ENCODE assay signal across 32 mouse cellular contexts in the genomic region with DNA sequence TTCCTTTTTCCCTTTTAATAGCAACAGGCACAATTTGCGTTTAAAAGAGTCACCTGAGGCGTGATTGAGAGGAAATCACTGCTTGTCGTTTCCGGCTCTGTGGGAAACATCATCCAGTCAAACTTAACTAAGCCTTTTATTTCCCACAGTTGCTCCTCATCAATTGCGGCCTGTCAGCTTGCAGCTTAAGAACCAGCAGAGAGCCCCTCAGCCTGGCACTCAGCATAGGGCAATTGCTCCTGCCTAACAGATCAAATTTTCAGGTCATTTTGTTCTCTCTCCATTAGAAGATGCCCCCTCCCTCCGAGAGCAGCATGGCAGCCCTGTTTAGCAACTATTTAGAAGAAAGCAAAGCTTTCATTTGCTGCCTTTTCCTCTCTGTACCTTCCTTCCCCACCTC.
DNase-seq lines count a peak whose midpoint lies in the region; ATAC-seq and TF ChIP-seq lines count a peak whose summit lies in the region.
"Had no signal": no experiment of that assay in that cellular context is flagged by ENCODE, and none has a peak within 500 bp of the region (broad histone marks: within the 10 kb centered on the region; RNA-seq: fewer than 3 reads in every experiment).

No protein-coding gene starts in this region.

- WGBS in forebrain, embryonic 10.5 days = 32% methylated on average over 6 of the region's 6 CpGs
- WGBS in forebrain, embryonic 11.5 days = 25% methylated on average over 6 of the region's 6 CpGs
- WGBS in forebrain, embryonic 12.5 days = 12% methylated on average over 6 of the region's 6 CpGs
- 21% methylated on average over 6 of the region's 6 CpGs for WGBS in forebrain, postnatal 0 days

- H3K4me1 ChIP-seq in forebrain, embryonic 10.5 days = peaks cover 11% of the 10 kb centered on the region
- H3K4me1 ChIP-seq in forebrain, embryonic 11.5 days (replicated peaks; ENCODE audit: control insufficient read depth, insufficient read depth, low read length) = no peaks in the 10 kb centered on the region
- H3K4me1 ChIP-seq in forebrain, embryonic 12.5 days = peaks cover 7% of the 10 kb centered on the region
- H3K4me1 ChIP-seq in forebrain, postnatal 0 days (ENCODE audit: insufficient read depth) = no peaks in the 10 kb centered on the region
- H3K4me1 ChIP-seq: embryonic facial prominence, embryonic 15.5 days; heart, embryonic 13.5 days; liver, embryonic 12.5 days; stomach, embryonic 15.5 days had no signal

- H3K27me3 ChIP-seq in forebrain, embryonic 10.5 days (ENCODE audit: poor library complexity, severe bottlenecking) = no peaks in the 10 kb centered on the region
- H3K27me3 ChIP-seq in forebrain, embryonic 11.5 days (ENCODE audit: control insufficient read depth, insufficient read depth, low read length) = no peaks in the 10 kb centered on the region
- H3K27me3 ChIP-seq in forebrain, embryonic 12.5 days = no peaks in the 10 kb centered on the region
- no peaks in the 10 kb centered on the region for H3K27me3 ChIP-seq in forebrain, postnatal 0 days (ENCODE audit: insufficient read depth, low read length)
- H3K27me3 ChIP-seq: embryonic facial prominence, embryonic 15.5 days; heart, embryonic 13.5 days; liver, embryonic 12.5 days; stomach, embryonic 15.5 days had no signal

- no peak for TF ChIP-seq POLR2A in brain, embryonic 14.5 days (IDR thresholded peaks at IDR 0.05; ENCODE audit: borderline replicate concordance, extremely low read depth, insufficient read depth, insufficient read length, poor library complexity, severe bottlenecking)

- H3K27ac ChIP-seq in forebrain, embryonic 10.5 days = no peak overlapping the region
- H3K27ac ChIP-seq in forebrain, embryonic 11.5 days (ENCODE audit: low read depth, low read length) = no peak overlapping the region
- no peak overlapping the region for H3K27ac ChIP-seq in forebrain, embryonic 12.5 days
- H3K27ac ChIP-seq in forebrain, postnatal 0 days (ENCODE audit: low read depth, low read length) = no peak overlapping the region
- H3K27ac ChIP-seq: embryonic facial prominence, embryonic 15.5 days; gastrocnemius, adult 2 months; heart, adult 2 months; heart, embryonic 13.5 days; hindbrain, embryonic 10.5 days; hindbrain, postnatal 0 days; liver, embryonic 12.5 days; macrophage; stomach, embryonic 15.5 days had no signal

- no peak overlapping the region for H3K9ac ChIP-seq in forebrain, embryonic 11.5 days (ENCODE audit: low read length)
- H3K9ac ChIP-seq in forebrain, embryonic 12.5 days = no peak overlapping the region
- no peak overlapping the region for H3K9ac ChIP-seq in forebrain, postnatal 0 days
- H3K9ac ChIP-seq: embryonic facial prominence, embryonic 15.5 days; heart, embryonic 13.5 days; liver, embryonic 12.5 days; liver, postnatal 0 days; stomach, embryonic 15.5 days had no signal

- H3K9me3 ChIP-seq in forebrain, embryonic 10.5 days = no peaks in the 10 kb centered on the region
- no peaks in the 10 kb centered on the region for H3K9me3 ChIP-seq in forebrain, embryonic 11.5 days (ENCODE audit: control insufficient read depth, low read length)
- H3K9me3 ChIP-seq in forebrain, embryonic 12.5 days = no peaks in the 10 kb centered on the region
- no peaks in the 10 kb centered on the region for H3K9me3 ChIP-seq in forebrain, postnatal 0 days (ENCODE audit: low read length)
- H3K9me3 ChIP-seq: embryonic facial prominence, embryonic 15.5 days; G1E; heart, embryonic 13.5 days; hindbrain, embryonic 10.5 days; liver, embryonic 12.5 days; stomach, embryonic 15.5 days had no signal

- TF ChIP-seq CTCF in brain, embryonic 14.5 days (IDR thresholded peaks at IDR 0.05; ENCODE audit: borderline replicate concordance, extremely low read depth, insufficient read depth, insufficient read length) = no peak
- TF ChIP-seq CTCF in forebrain, postnatal 0 days (IDR thresholded peaks at IDR 0.05; ENCODE audit: low read depth) = no peak

- no peaks in the 10 kb centered on the region for H3K36me3 ChIP-seq in forebrain, embryonic 10.5 days (replicated peaks)
- H3K36me3 ChIP-seq in forebrain, embryonic 11.5 days (ENCODE audit: control insufficient read depth, insufficient read depth, low read length) = no peaks in the 10 kb centered on the region
- no peaks in the 10 kb centered on the region for H3K36me3 ChIP-seq in forebrain, embryonic 12.5 days (replicated peaks)
- no peaks in the 10 kb centered on the region for H3K36me3 ChIP-seq in forebrain, postnatal 0 days (ENCODE audit: insufficient read depth)
- H3K36me3 ChIP-seq: embryonic facial prominence, embryonic 15.5 days; G1E; heart, embryonic 13.5 days; hindbrain, embryonic 10.5 days; liver, embryonic 12.5 days; stomach, embryonic 15.5 days had no signal

- ATAC-seq in forebrain, embryonic 11.5 days (replicated peaks; ENCODE audit: low FRiP score) = no peak
- ATAC-seq in forebrain, embryonic 12.5 days (ENCODE audit: low FRiP score) = peak; percentile 49; the same call in 1 of the 2 replicates
- peak; percentile 58; the same call in 1 of the 2 replicates for ATAC-seq in forebrain, postnatal 0 days
- no peak for ATAC-seq in activated CD4-positive, CD25-positive, alpha-beta regulatory T cell, adult 4 months
- ATAC-seq: hindbrain, postnatal 0 days; intestine, embryonic 16.5 days; liver, embryonic 12.5 days; liver, postnatal 0 days; lung, postnatal 0 days had no signal

- peak; percentile 14 for DNase-seq in forebrain, embryonic 10.5 days (ENCODE audit: extremely low spot score, low spot score)
- no peak for DNase-seq in forebrain, embryonic 11.5 days (ENCODE audit: low spot score)
- DNase-seq in brain, embryonic 14.5 days (ENCODE audit: low read depth) = peak; percentile 76
- no peak for DNase-seq in forebrain, postnatal 0 days
- DNase-seq in adrenal gland, postnatal 25 days = no peak
- DNase-seq in adrenal gland, adult 8-10 months = no peak
- DNase-seq: adrenal gland, postnatal 36 days; cerebellum, adult 2 months; cerebellum, postnatal 14 days; gastrocnemius, adult 2 months; heart, adult 2 months; heart, postnatal 10 days; kidney, adult 9 months; kidney, postnatal 25 days; liver, postnatal 0 days; midbrain, embryonic 14.5 days; retina, postnatal 1 day; right cerebral cortex, postnatal 14 days; thymus, adult 18-20 months; thymus, postnatal 36 days had no signal

- H3K4me3 ChIP-seq in forebrain, embryonic 10.5 days = no peak overlapping the region
- H3K4me3 ChIP-seq in forebrain, embryonic 11.5 days (ENCODE audit: low read depth, low read length) = no peak overlapping the region
- no peak overlapping the region for H3K4me3 ChIP-seq in forebrain, embryonic 12.5 days (replicated peaks)
- H3K4me3 ChIP-seq in forebrain, postnatal 0 days (ENCODE audit: low read depth, low read length) = no peak overlapping the region
- H3K4me3 ChIP-seq: embryonic facial prominence, embryonic 15.5 days; gastrocnemius, adult 2 months; heart, adult 2 months; heart, embryonic 13.5 days; hindbrain, embryonic 10.5 days; liver, embryonic 12.5 days; stomach, embryonic 15.5 days had no signal

- no peak overlapping the region for H3K4me2 ChIP-seq in forebrain, embryonic 11.5 days (ENCODE audit: low read depth, low read length, severe bottlenecking)
- H3K4me2 ChIP-seq in forebrain, embryonic 12.5 days = no peak overlapping the region
- no peak overlapping the region for H3K4me2 ChIP-seq in forebrain, postnatal 0 days (ENCODE audit: low read depth)
- H3K4me2 ChIP-seq: embryonic facial prominence, embryonic 15.5 days; heart, embryonic 13.5 days; liver, embryonic 12.5 days; stomach, embryonic 15.5 days had no signal

Comparison
In these comparisons a context has a peak if more than half of its experiments do, and no peak if none do; other contexts are left out.
1. DNase-seq: peak in forebrain, embryonic 10.5 days (single experiment) and brain, embryonic 14.5 days (single experiment); none in forebrain, embryonic 11.5 days (single experiment), forebrain, postnatal 0 days (single experiment), adrenal gland, postnatal 25 days (single experiment) and adrenal gland, adult 8-10 months (single experiment).
2. ATAC-seq: peak in forebrain, embryonic 12.5 days (single experiment) and forebrain, postnatal 0 days (single experiment); none in forebrain, embryonic 11.5 days (single experiment) and activated CD4-positive, CD25-positive, alpha-beta regulatory T cell, adult 4 months (single experiment).